ENCODE assay signal across 24 mouse cellular contexts in the genomic region with DNA sequence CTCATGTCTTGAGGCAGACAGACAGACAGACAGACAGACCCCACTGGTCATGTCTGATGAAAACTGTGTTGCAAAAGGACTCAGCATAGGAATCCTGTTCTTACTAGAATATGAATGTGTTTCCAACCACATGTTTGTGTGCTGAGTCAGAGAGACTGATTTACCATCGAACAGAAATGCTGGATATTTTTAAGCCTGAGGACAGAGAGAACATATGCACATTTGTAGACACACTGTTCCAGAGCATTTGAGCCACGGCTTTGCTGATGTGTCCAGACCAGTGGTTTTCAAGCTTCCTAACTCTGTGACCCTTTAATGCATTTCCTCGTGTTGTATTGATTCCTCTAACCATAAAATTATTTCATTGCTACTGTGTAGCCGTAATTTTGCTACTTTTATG. TPM values are rescaled to one million over a fixed set of nuclear protein-coding genes. Genes with fewer than 3 reads are reported as not detected.
DNase-seq lines count a peak whose midpoint lies in the region; ATAC-seq and TF ChIP-seq lines count a peak whose summit lies in the region.
"Had no signal": no experiment of that assay in that cellular context is flagged by ENCODE, and none has a peak within 500 bp of the region (broad histone marks: within the 10 kb centered on the region; RNA-seq: fewer than 3 reads in every experiment).

No protein-coding gene starts in this region.

- no peak for TF ChIP-seq CTCF in heart, adult 2 months (IDR thresholded peaks at IDR 0.05)

- TF ChIP-seq POLR2A in heart, adult 2 months (IDR thresholded peaks at IDR 0.05; ENCODE audit: insufficient read depth, low read depth, low read length), result no peak

- TF ChIP-seq EP300 in heart, adult 2 months (IDR thresholded peaks at IDR 0.05; ENCODE audit: insufficient read depth, low read depth, low read length), result no peak

- no peak overlapping the region for H3K27ac ChIP-seq in heart, adult 2 months
- H3K27ac ChIP-seq: embryonic facial prominence, embryonic 15.5 days; forebrain, embryonic 15.5 days; heart, embryonic 15.5 days; hindbrain, embryonic 13.5 days; intestine, embryonic 15.5 days had no signal

- ATAC-seq in monocyte, adult 5-6 weeks (replicated peaks; ENCODE audit: insufficient number of reproducible peaks, low FRiP score, low TSS enrichment, poor library complexity, severe bottlenecking), result no peak
- ATAC-seq: activated CD4-positive, CD25-positive, alpha-beta regulatory T cell, adult 4 months; CD4-positive, CD25-positive, alpha-beta regulatory T cell, adult 4 months; forebrain, embryonic 15.5 days; intestine, embryonic 15.5 days; Patski had no signal

- intact Hi-C loops in heart, adult 2 months (cut with DNase I), result loop anchor here (10.0 kb wide), 1 partner anchor 378 kb away; a partner anchor contains a TSS

- 55% methylated on average over 4 of the region's 4 CpGs for WGBS in heart, adult 2 months

- no peaks in the 10 kb centered on the region for H3K79me2 ChIP-seq in heart, adult 2 months (replicated peaks; ENCODE audit: control insufficient read depth, insufficient read depth, low read length)

- peak; percentile 54 for DNase-seq in heart, adult 11 months
- DNase-seq in heart, adult 2 months, result no peak
- DNase-seq in right cerebral cortex, adult 18-20 months, result peak; percentile 51
- no peak for DNase-seq in right cerebral cortex, postnatal 10 days (ENCODE audit: low spot score in 2 of 2)
- DNase-seq in brain, adult 2 months (ENCODE audit: low read depth, low spot score), result peak; percentile 75
- DNase-seq in natural killer cell, adult 2 months (ENCODE audit: low spot score in 2 of 2), result no peak
- DNase-seq: adrenal gland, postnatal 14 days; B cell, adult 2 months; cerebellum, adult 2 months; cerebellum, postnatal 10 days; embryo, embryonic 11 days; gastrocnemius, postnatal 36 days; heart, adult 18-20 months; heart, postnatal 14 days had no signal

- no peak overlapping the region for H3K4me3 ChIP-seq in heart, adult 2 months
- H3K4me3 ChIP-seq: embryonic facial prominence, embryonic 15.5 days; forebrain, embryonic 15.5 days; heart, embryonic 15.5 days; hindbrain, embryonic 13.5 days; intestine, embryonic 15.5 days had no signal

- H3K36me3 ChIP-seq in heart, adult 2 months (ENCODE audit: control insufficient read depth, insufficient read depth, low read length), result no peaks in the 10 kb centered on the region
- H3K36me3 ChIP-seq: embryonic facial prominence, embryonic 15.5 days; G1E; heart, embryonic 15.5 days; intestine, embryonic 15.5 days had no signal

- H3K27me3 ChIP-seq in heart, adult 2 months (ENCODE audit: control insufficient read depth, insufficient read depth, low read length), result no peaks in the 10 kb centered on the region
- H3K27me3 ChIP-seq: embryonic facial prominence, embryonic 15.5 days; forebrain, embryonic 15.5 days; heart, embryonic 15.5 days; hindbrain, embryonic 13.5 days; intestine, embryonic 15.5 days; Patski had no signal

- no peak overlapping the region for H3K9ac ChIP-seq in heart, adult 2 months (ENCODE audit: low read depth, low read length)
- H3K9ac ChIP-seq: embryonic facial prominence, embryonic 15.5 days; forebrain, embryonic 15.5 days; heart, embryonic 15.5 days; hindbrain, embryonic 13.5 days; intestine, embryonic 15.5 days had no signal

- H3K4me1 ChIP-seq in heart, adult 2 months (ENCODE audit: control insufficient read depth, insufficient read depth, low read length), result no peaks in the 10 kb centered on the region
- H3K4me1 ChIP-seq: embryonic facial prominence, embryonic 15.5 days; intestine, embryonic 15.5 days had no signal

RNA-seq across cellular contexts. Expression of a gene that starts 4.3 kb away (rescaled TPM):
- total RNA-seq in heart, adult 2 months (2021), result 10 to 100 TPM; 24.2 to 30.2 TPM
- polyA plus RNA-seq in heart, adult 2 months (2012; rRNA removed), result 37.9 and 59.2 TPM in 2 replicates
- total RNA-seq in monocyte, adult 5-6 weeks (2017), result 101 to 138 TPM (median 118 TPM) in 3 replicates

Comparison
In these comparisons a context has a peak if more than half of its experiments do, and no peak if none do; other contexts are left out.
1. DNase-seq: peak in heart, adult 11 months (single experiment), right cerebral cortex, adult 18-20 months (single experiment) and brain, adult 2 months (single experiment); none in heart, adult 2 months (0 of 2), right cerebral cortex, postnatal 10 days (0 of 2) and natural killer cell, adult 2 months (0 of 2).